Mouse (Mus musculus) spleen, adult 10 weeks (tissue): Measurements from ENCODE around the gene Sept11. TPM values are rescaled to one million over a fixed set of nuclear protein-coding genes. Genes with fewer than 3 reads are reported as not detected.

ENCODE experiments used
- polyA plus RNA-seq: library from polyadenylated mRNA; stranded (reverse); fragments of 350-450 nt; fragmentation: Illumina TruSeq; extraction: RNeasy Lipid Tissue Mini Kit (QIAGEN cat#74804); gene quantifications from one replicate; pipeline ENCODE4 v1.2.3, GENCODE M21; 2015; ENCODE audit warnings: low replicate concordance; ENCODE audit not compliant: insufficient read depth

Gene Sept11
- 60.2 TPM for polyA plus RNA-seq

GRCm38 (mm10) chr5:93092857-93093622 is at the start of gene Sept11:
Sept11 (plus strand) TSS chr5:93093437.

GRCm38 (mm10) chr5:93044584-93045370 is 48.5 kb upstream of the Sept11 start, which contains the start of gene Sowahb:
Sowahb (minus strand) TSS chr5:93045022.

DNA sequence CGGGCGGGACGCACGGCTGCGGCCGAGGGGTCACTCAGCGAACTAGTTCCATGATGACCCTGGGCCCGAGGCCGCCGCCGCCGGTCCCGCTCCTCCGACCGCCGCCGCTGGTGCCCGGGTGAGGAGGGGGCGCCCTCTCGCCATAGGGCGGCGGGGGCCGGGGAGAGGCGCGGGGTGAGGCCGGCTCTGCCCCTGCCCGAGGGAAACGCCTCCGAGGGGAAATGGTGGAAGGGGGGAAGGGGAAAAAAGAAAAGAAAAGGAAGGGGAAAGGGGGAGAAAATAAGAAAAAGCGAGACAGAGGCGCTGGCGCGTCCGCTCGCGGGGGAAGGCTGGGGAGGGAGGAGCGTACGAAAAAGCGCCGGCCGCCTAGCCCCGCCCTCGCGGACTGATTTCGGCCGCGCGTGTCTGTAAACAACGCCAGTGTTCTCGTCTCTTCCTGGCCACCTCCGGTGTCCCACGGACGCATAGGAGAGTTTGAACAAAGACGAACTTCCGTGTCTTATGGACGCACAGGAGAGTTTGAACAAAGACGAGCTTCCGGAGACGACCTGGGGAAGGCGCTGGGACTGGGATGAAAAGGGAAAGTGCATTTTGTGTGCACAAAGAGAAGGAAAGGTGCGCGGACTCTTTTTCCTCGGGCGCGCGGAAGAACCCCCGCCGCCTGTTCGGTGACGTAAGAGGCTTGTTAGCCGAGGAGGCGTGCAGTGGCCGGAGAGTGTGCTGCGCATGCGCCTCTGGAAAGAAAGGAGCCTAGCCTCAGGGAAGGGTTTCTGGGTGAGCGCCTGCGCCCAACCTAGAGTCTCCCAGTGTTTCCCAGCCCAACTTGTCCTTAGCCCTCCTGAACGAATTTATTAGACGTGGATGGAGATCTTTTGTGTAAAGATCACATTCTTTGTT is 113.1 kb downstream of the Sept11 start, which contains the start of the genes Ccni and 2010109A12Rik:
TSS of gene Ccni (minus strand) at position 387 of the 897 bp plus-strand sequence.
TSS of gene 2010109A12Rik (plus strand) at position 410 of the 897 bp plus-strand sequence.

Other genes starting within 250 kb of the Sept11 start
- not detected for gene Sowahb, start 48.4 kb upstream of the Sept11 start, polyA plus RNA-seq
- 220 TPM for gene Ccni, start 113.1 kb downstream of the Sept11 start, polyA plus RNA-seq
- gene 2010109A12Rik, start 113.1 kb downstream of the Sept11 start, polyA plus RNA-seq: 2.8 TPM
- 72.7 TPM for gene Ccng2, start 173.8 kb downstream of the Sept11 start, polyA plus RNA-seq